Mouse (Mus musculus): ENCODE measurements around the gene Syt17.

DNA sequence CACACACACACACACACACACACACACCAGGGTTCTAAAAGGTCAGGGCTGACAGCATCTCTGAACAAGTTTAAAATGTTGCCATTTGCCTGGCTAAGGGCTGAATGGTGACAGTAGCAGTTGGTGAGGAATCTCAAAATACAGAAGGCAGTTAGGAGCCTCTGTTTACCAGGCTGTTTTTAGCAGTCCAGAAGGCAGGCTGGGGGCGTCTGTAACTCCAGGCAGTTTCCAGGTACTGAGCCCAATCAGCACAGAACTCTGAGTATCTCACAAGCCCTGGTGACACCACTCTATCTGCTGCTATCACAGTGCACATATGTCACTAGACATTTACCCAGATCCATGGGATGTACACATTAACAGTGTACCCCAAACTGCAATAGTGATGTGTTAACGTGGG, 19.1 kb downstream of the Syt17 start:
- TF ChIP-seq POLR2A (IDR thresholded peaks at IDR 0.05; ENCODE audit: extremely low read depth, insufficient read depth, low read length) (no peak), CTCF (IDR thresholded peaks at IDR 0.05; ENCODE audit: extremely low read depth, insufficient read depth, low read length) (no peak)

Data from cortical plate, adult 2 months (tissue).